Mouse (Mus musculus) left cerebral cortex, postnatal 14 days (tissue): ENCODE results near the gene Gm36210. TPM values are rescaled to one million over a fixed set of nuclear protein-coding genes. Genes with fewer than 3 reads are reported as not detected.

Experiments used
- DNase-seq, 2 experiments: peaks; one replicate each; pipeline ENCODE4 v3.0.0; 2021 to 2022; ENCODE audit warnings: low spot score in 2 of 2, mixed read lengths in 1 of 2
- intact Hi-C: fragments of 180-260 bp; cut with DNase I; formaldehyde crosslinking; loops from one replicate; pipeline ENCODE4 v1.15.1; 2025
- total RNA-seq, 2 experiments: library from RNA; stranded (reverse); gene quantifications; 2 replicates each; pipeline ENCODE4 v1.2.3; 2021

Gm36210 gene
- total RNA-seq, 2 experiments from 2014 or later, result 0.29 to 0.34 TPM

DNA sequence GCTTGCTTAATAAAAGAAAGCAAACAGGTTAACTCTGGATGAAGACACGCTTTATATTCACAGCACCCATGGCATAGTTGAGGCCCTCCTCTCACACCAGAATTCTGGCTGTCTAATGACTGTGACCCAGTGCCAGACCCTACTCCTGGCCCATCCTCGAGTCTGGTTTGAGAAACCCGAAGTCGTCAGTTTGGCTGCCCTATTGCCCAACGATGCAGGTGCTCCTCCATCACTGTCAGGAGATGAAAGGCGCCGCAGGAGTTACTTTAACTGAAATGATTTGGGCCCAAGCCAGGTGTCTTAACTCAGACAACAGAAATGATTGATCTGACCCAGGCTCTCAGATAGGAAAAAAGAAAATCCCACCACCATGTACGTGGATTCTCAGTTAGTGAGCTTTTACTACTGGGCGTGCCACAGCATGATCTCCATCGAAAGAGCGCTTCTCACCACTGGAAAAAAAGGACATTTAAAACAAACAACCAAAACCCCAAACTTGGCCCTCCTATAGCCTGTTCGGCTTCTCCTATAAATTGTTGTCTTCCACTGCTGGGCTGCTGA is 46.8 kb downstream of the Gm36210 start:
- no peak for DNase-seq
- intact Hi-C loops, result no loop called here

DNA sequence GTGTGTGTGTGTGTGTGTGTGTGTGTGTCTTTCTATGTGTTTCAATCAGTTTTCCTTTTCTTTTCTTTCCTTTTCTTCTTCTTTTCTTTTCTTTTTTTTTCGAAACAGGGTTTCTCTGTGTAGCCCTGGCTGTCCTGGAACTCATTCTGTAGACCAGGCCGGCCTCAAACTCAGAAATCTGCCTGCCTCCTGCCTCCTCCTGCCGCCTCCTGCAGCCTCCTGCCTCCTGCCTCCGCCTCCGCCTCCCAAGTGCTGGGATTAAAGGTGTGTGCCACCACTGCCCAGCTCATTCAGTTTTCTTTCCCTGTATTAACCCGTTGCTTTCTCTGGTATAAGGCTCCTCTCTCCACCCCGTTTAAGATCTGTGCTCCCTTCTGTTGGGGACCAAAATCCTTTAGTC is 49.0 kb downstream of the Gm36210 start:
- DNase-seq, result no peak
- intact Hi-C loops, result no loop called here

DNA sequence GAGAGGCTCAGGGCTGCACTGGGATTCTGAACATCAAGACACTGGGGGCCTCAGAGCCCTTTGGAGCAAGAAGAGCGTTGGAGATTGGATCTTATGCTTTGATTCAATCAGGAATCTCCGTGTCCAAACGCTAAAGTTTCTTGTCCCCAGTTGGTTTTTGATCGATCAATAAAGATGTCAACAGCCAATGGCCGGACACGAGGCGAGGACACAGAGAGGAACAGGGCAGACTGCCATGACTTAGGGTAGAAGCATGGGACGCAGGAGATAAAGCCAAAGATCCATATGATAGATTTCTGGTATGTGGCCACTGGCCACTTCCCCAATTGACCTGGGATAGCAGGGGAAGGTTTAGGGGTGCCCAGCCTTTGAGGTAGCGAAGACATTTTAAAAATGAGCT is 49.8 kb downstream of the Gm36210 start:
- intact Hi-C loops, result no loop called here
- DNase-seq, result no peak

DNA sequence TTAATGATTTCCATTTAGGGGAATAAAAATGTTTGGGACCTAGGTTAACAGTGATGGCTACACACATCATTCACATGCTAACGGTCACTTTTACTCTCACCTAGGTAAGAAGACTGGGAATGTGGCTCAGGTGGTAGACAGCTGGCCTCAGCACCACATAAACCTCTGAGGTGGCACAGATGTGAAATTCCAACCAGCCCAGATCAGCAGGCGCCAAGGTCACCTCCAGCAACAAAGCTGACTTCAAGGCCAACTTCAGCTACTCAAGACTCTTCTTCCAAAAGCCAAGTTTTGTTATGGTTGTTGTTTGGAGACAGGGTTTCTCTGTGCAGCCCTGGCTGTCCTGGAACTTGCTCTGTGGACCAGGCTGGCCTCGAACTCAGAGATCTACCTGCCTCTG is 52.7 kb downstream of the Gm36210 start:
- intact Hi-C loops, result no loop called here
- DNase-seq, result no peak

DNA sequence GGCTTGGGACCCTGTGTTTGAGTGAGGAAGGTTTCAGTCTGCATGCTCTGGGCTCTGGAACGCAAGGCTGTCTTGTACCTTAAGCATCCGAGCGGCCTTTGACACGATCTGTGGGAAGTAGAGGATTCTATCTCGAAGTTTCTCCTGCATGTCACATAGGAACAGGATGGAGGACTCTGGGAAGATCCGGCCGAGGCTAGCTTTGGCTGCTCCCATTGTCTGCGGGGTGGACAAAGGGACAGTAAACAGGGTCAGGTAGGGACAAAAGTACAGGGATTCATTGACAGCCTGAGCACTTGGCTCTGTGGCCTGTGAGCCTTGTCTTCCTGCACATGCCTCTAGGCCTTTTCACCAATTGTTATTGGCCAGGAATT is 55.0 kb downstream of the Gm36210 start:
- intact Hi-C loops, result no loop called here
- DNase-seq, result no peak

DNA sequence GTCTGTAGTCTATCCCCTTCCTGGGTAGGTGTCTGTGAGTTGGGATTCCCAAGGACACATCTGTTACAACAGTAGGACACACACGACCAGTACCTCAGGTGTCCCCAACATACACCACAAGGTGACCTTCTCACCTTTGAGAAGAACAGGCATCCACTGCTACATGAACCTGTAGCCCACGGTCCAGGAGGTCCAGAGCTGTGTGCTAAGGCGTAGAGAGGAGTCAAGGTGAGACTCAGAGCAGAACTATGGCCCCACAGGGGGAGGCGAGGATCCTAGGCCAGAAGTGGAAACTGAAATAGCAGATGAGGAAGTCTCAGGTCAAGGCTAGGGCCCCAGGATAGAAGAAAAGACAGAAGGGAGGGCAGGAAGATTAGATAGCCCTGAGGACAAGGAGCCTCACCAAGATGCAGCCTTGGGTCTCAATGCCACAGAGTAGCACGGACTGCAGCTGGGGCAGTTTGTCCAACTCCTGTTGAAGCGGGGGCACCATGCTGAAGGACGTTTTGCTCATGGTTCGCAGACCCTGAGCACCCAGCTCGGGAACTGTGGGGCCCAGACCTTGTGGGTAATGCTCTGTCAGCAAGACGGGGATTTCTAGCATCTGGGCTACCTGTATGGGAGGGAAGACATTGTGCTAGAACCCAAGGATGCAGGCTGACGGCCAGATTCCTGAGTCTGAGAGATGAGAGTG is 55.5 kb downstream of the Gm36210 start:
- intact Hi-C loops, result no loop called here
- DNase-seq, result no peak

DNA sequence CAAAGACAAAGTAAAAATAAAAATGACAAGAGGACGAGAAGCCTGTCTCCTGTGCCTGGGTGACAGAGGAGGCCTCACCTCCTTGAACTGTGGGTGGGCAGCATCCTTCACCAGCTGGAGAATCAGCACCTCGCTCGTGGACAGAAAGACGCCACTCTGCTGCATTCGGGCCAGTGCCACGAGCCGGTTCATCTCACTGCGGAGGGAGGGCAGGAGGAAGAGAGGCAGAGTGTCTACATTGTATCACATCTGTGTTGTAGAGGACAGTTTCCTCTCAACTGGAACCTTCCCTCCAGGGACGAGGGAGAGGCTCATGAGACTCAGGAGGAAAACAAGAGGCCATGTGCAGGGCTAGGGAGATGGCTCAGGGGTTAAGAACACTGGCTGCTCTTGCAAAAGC is 56.9 kb downstream of the Gm36210 start:
- intact Hi-C loops, result no loop called here
- DNase-seq, result no peak

Other genes starting within 250 kb of the Gm36210 start
- gene Ppp6r1, start 247.5 kb downstream of the Gm36210 start, total RNA-seq, result 100 to 1,000 TPM; 132 to 135 TPM
- 100 to 1,000 TPM; 102 to 108 TPM for gene Hspbp1, start 221.4 kb downstream of the Gm36210 start, total RNA-seq
- gene Brsk1, start 215.9 kb downstream of the Gm36210 start, total RNA-seq, result 100 to 1,000 TPM; 330 to 331 TPM
- gene Tmem150b, start 181.3 kb downstream of the Gm36210 start, total RNA-seq, result under 1 TPM in 1 of 2 experiments, not detected in 1; 0.21 TPM
- gene Kmt5c, start 166.4 kb downstream of the Gm36210 start, total RNA-seq, result 10 to 100 TPM; 37.1 to 43.3 TPM
- gene Cox6b2, start 153.4 kb downstream of the Gm36210 start, total RNA-seq, result 1 to 10 TPM; 5.1 to 5.7 TPM
- not detected for gene Fam71e2, start 135.2 kb downstream of the Gm36210 start, total RNA-seq
- under 1 TPM; 0.18 to 0.55 TPM for gene Il11, start 123.7 kb downstream of the Gm36210 start, total RNA-seq
- not detected for gene Tmem190, start 123.6 kb downstream of the Gm36210 start, total RNA-seq
- gene Tmem238, start 116.9 kb downstream of the Gm36210 start, total RNA-seq, result 1 to 10 TPM; 2.7 to 4.4 TPM
- gene Rpl28, start 113.6 kb downstream of the Gm36210 start, total RNA-seq, result 100 to 1,000 TPM; 480 to 489 TPM
- 100 to 1,000 TPM; 115 to 145 TPM for gene Ube2s, start 93.9 kb downstream of the Gm36210 start, total RNA-seq
- 100 to 1,000 TPM; 116 to 133 TPM for gene Shisa7, start 61.8 kb downstream of the Gm36210 start, total RNA-seq
- gene Isoc2b, start 36.3 kb downstream of the Gm36210 start, total RNA-seq, result 1 to 10 TPM; 4.6 to 5.0 TPM
- gene Isoc2a, start 29.4 kb downstream of the Gm36210 start, total RNA-seq, result 1 to 10 TPM; 7.5 to 8.6 TPM
- gene Zfp628, start 8.7 kb upstream of the Gm36210 start, total RNA-seq, result 10 to 100 TPM; 14.5 to 16.3 TPM
- 10 to 100 TPM; 86.6 to 92.4 TPM for gene Nat14, start 15.5 kb upstream of the Gm36210 start, total RNA-seq
- 1 to 10 TPM; 2.3 to 2.9 TPM for gene Ssc5d, start 19.3 kb upstream of the Gm36210 start, total RNA-seq
- gene Sbk2, start 57.9 kb upstream of the Gm36210 start, total RNA-seq, result under 1 TPM in 1 of 2 experiments, not detected in 1; 0.15 TPM
- under 1 TPM; 0.42 to 0.55 TPM for gene Sbk3, start 64.7 kb upstream of the Gm36210 start, total RNA-seq
- gene Zfp579, start 89.6 kb upstream of the Gm36210 start, total RNA-seq, result 10 to 100 TPM; 33.8 to 36.3 TPM
- gene Zfp524, start 107.9 kb upstream of the Gm36210 start, total RNA-seq, result 1 to 10 TPM; 5.3 to 6.7 TPM
- gene Fiz1, start 108.2 kb upstream of the Gm36210 start, total RNA-seq, result 10 to 100 TPM; 24.9 to 25.3 TPM
- not detected for gene Gm44973, start 109.0 kb upstream of the Gm36210 start, total RNA-seq
- 10 to 100 TPM; 34.1 to 35.2 TPM for gene Zfp865, start 113.9 kb upstream of the Gm36210 start, total RNA-seq
- 10 to 100 TPM; 65.7 to 68.5 TPM for gene Ccdc106, start 114.0 kb upstream of the Gm36210 start, total RNA-seq
- not detected for gene 4632433K11Rik, start 127.6 kb upstream of the Gm36210 start, total RNA-seq
- gene Zfp784, start 131.9 kb upstream of the Gm36210 start, total RNA-seq, result 1 to 10 TPM; 5.4 TPM
- gene Zfp580, start 145.0 kb upstream of the Gm36210 start, total RNA-seq, result 10 to 100 TPM; 56.1 to 62.8 TPM
- gene U2af2, start 155.6 kb upstream of the Gm36210 start, total RNA-seq, result 100 to 1,000 TPM; 166 to 173 TPM
- 100 to 1,000 TPM; 429 to 432 TPM for gene Epn1, start 173.7 kb upstream of the Gm36210 start, total RNA-seq
- gene Rfpl4, start 210.4 kb upstream of the Gm36210 start, total RNA-seq, result not detected
- under 1 TPM in 1 of 2 experiments, not detected in 1; 0.35 TPM for gene Rasl2-9, start 219.4 kb upstream of the Gm36210 start, total RNA-seq
- not detected for gene Vmn1r55, start 243.2 kb upstream of the Gm36210 start, total RNA-seq